Mouse (Mus musculus): ENCODE measurements around the gene Ifnar1.

DNA sequence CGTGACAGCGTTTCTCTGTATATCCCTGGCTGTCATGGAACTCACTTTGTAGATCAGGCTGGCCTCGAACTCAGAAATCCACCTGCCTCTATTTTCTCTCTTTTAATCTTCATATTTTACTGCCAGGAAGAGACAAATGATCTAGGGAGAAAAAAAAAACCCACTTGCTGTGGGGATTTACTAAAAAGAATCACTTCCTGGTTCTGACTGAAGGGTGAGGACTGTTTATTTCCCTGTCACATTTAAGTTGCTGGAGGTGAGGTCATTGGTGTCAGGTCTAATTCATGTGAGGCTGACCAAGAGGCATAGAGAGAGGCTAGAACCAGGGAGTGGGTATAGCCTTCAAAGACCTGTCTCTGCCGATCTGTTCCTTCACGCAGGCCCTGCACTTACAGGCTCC is 64.6 kb downstream of the Ifnar1 start:
- TF ChIP-seq CTCF (IDR thresholded peaks at IDR 0.05; ENCODE audit: borderline replicate concordance, insufficient read depth, low read depth, low read length) (no peak), POLR2A (IDR thresholded peaks at IDR 0.05; ENCODE audit: borderline replicate concordance, insufficient read depth, low read length) (no peak)

Data from cerebellum, adult 2 months (tissue).